Mouse (Mus musculus): ENCODE results near the gene Rora. TPM values are rescaled to one million over a fixed set of nuclear protein-coding genes. Genes with fewer than 3 reads are reported as not detected.

Gene Rora
- polyA plus RNA-seq, 1 experiment from 2014 or later: 43.6 TPM

GRCm38 (mm10) chr9:69376982-69377653, 723.5 kb downstream of the Rora start:
- peaks cover 4% of the 10 kb centered on the region; the same call in 1 of the 2 replicates for H3K36me3 ChIP-seq (ENCODE audit: control insufficient read depth, insufficient read depth, low read length)
- no peaks in the 10 kb centered on the region for H3K9me3 ChIP-seq (replicated peaks; ENCODE audit: control insufficient read depth, low read length, poor library complexity, severe bottlenecking)
- no peak for ATAC-seq
- H3K4me1 ChIP-seq (ENCODE audit: control insufficient read depth, insufficient read depth, low read length): peaks cover 10% of the 10 kb centered on the region
- no peaks in the 10 kb centered on the region for H3K27me3 ChIP-seq (ENCODE audit: control insufficient read depth, insufficient read depth, low read depth, low read length)
- no peak overlapping the region for H3K4me2 ChIP-seq (ENCODE audit: low read length)
- no peak overlapping the region for H3K4me3 ChIP-seq (ENCODE audit: low read depth, low read length)
- 90% methylated on average over 4 of the region's 4 CpGs for WGBS
- H3K9ac ChIP-seq (ENCODE audit: low read depth, low read length): no peak overlapping the region
- no peak overlapping the region for H3K27ac ChIP-seq (ENCODE audit: low read length)

- Histone ChIP-seq H3K4me3 (ENCODE audit: low read depth, low read length) (no peak overlapping the region), H3K4me2 (ENCODE audit: low read length) (no peak overlapping the region), H3K9ac (ENCODE audit: low read depth, low read length) (no peak overlapping the region), H3K27ac (ENCODE audit: low read length) (no peak overlapping the region), H3K27me3 (ENCODE audit: control insufficient read depth, insufficient read depth, low read depth, low read length) (no peaks in the 10 kb centered on the region), H3K9me3 (replicated peaks; ENCODE audit: control insufficient read depth, low read length, poor library complexity, severe bottlenecking) (no peaks in the 10 kb centered on the region), H3K36me3 (ENCODE audit: control insufficient read depth, insufficient read depth, low read length) (peaks cover 4% of the 10 kb centered on the region; the same call in 1 of the 2 replicates), H3K4me1 (ENCODE audit: control insufficient read depth, insufficient read depth, low read length) (peaks cover 6% of the 10 kb centered on the region)
- 92% methylated on average over 3 of the region's 3 CpGs for WGBS
- no peak for ATAC-seq
Observed at GRCm38 (mm10) chr9:69377654-69378045, 724.1 kb downstream of the Rora start.

DNA sequence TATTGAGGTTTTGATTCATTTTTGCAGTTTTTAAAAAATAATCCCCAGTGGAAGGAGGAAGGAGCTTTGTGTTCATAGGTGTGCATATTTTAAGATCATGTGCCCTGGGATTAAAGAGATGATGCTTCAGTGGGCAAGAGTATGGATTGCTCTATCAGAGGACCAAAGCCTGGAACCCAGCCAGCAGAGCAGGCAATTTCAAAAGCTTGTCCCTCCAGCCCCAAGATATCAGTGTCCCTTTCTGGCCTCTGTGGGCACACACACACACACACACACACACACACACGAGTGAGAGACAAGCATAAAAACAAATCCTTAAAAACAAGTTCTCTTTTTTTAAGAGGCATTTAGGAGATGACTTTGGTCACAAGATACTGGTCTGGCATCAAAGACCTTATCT, 727.0 kb downstream of the Rora start:
- no peak overlapping the region for H3K4me2 ChIP-seq (ENCODE audit: low read length)
- no peak overlapping the region for H3K4me3 ChIP-seq (ENCODE audit: low read depth, low read length)
- no peaks in the 10 kb centered on the region for H3K9me3 ChIP-seq (replicated peaks; ENCODE audit: control insufficient read depth, low read length, poor library complexity, severe bottlenecking)
- H3K27me3 ChIP-seq (ENCODE audit: control insufficient read depth, insufficient read depth, low read depth, low read length): no peaks in the 10 kb centered on the region
- no peak overlapping the region for H3K27ac ChIP-seq (ENCODE audit: low read length)
- peaks cover 4% of the 10 kb centered on the region; the same call in 1 of the 2 replicates for H3K36me3 ChIP-seq (ENCODE audit: control insufficient read depth, insufficient read depth, low read length)
- no peak for ATAC-seq
- WGBS: 74% methylated on average over 1 of the region's 1 CpGs
- H3K4me1 ChIP-seq (ENCODE audit: control insufficient read depth, insufficient read depth, low read length): no peaks in the 10 kb centered on the region
- no peak overlapping the region for H3K9ac ChIP-seq (ENCODE audit: low read depth, low read length)

- Histone ChIP-seq H3K9ac (ENCODE audit: low read depth, low read length) (no peak overlapping the region), H3K27me3 (ENCODE audit: control insufficient read depth, insufficient read depth, low read depth, low read length) (no peaks in the 10 kb centered on the region), H3K27ac (ENCODE audit: low read length) (no peak overlapping the region), H3K36me3 (ENCODE audit: control insufficient read depth, insufficient read depth, low read length) (no peaks in the 10 kb centered on the region; the same call in 1 of the 2 replicates), H3K4me2 (ENCODE audit: low read length) (no peak overlapping the region), H3K4me1 (ENCODE audit: control insufficient read depth, insufficient read depth, low read length) (no peaks in the 10 kb centered on the region), H3K9me3 (replicated peaks; ENCODE audit: control insufficient read depth, low read length, poor library complexity, severe bottlenecking) (no peaks in the 10 kb centered on the region), H3K4me3 (ENCODE audit: low read depth, low read length) (no peak overlapping the region)
- 63% methylated on average over 7 of the region's 7 CpGs for WGBS
- no peak for ATAC-seq
Observed at GRCm38 (mm10) chr9:69381741-69382140, 728.2 kb downstream of the Rora start.

GRCm38 (mm10) chr9:69384475-69384874, 730.9 kb downstream of the Rora start:
- 90% methylated on average over 17 of the region's 17 CpGs for WGBS
- Histone ChIP-seq H3K36me3 (ENCODE audit: control insufficient read depth, insufficient read depth, low read length) (no peaks in the 10 kb centered on the region), H3K27ac (ENCODE audit: low read length) (no peak overlapping the region), H3K9ac (ENCODE audit: low read depth, low read length) (no peak overlapping the region), H3K4me3 (ENCODE audit: low read depth, low read length) (no peak overlapping the region), H3K4me2 (ENCODE audit: low read length) (no peak overlapping the region), H3K4me1 (ENCODE audit: control insufficient read depth, insufficient read depth, low read length) (no peaks in the 10 kb centered on the region), H3K27me3 (ENCODE audit: control insufficient read depth, insufficient read depth, low read depth, low read length) (no peaks in the 10 kb centered on the region), H3K9me3 (replicated peaks; ENCODE audit: control insufficient read depth, low read length, poor library complexity, severe bottlenecking) (no peaks in the 10 kb centered on the region)
- no peak for ATAC-seq

- Histone ChIP-seq H3K4me1 (ENCODE audit: control insufficient read depth, insufficient read depth, low read length) (no peaks in the 10 kb centered on the region), H3K36me3 (ENCODE audit: control insufficient read depth, insufficient read depth, low read length) (no peaks in the 10 kb centered on the region), H3K27me3 (ENCODE audit: control insufficient read depth, insufficient read depth, low read depth, low read length) (no peaks in the 10 kb centered on the region), H3K4me2 (ENCODE audit: low read length) (no peak overlapping the region), H3K27ac (ENCODE audit: low read length) (no peak overlapping the region), H3K9me3 (replicated peaks; ENCODE audit: control insufficient read depth, low read length, poor library complexity, severe bottlenecking) (no peaks in the 10 kb centered on the region), H3K9ac (ENCODE audit: low read depth, low read length) (no peak overlapping the region), H3K4me3 (ENCODE audit: low read depth, low read length) (no peak overlapping the region)
- no peak for ATAC-seq
- 83% methylated on average over 1 of the region's 1 CpGs for WGBS
Observed at GRCm38 (mm10) chr9:69384905-69385304, 731.3 kb downstream of the Rora start.

DNA sequence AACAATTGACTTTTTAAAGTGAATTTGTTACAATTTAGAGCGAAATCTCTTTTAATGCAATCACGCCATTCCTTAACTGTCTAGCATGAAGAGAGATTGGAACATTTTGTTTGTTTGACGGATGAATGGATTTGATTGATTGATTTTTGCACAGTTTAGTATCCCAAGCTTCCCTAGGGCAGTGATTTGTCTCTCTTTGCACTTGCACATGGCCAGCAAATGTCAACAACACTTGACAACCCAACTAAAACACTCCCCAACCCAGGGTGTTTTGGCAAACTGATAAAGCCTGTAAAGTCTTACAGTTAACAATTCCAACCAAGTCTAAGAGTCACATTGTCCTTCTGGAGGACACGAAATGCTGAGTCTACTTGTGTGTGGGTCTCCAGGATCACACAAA, 733.7 kb downstream of the Rora start:
- Histone ChIP-seq H3K36me3 (ENCODE audit: control insufficient read depth, insufficient read depth, low read length) (no peaks in the 10 kb centered on the region), H3K4me2 (ENCODE audit: low read length) (no peak overlapping the region), H3K9me3 (replicated peaks; ENCODE audit: control insufficient read depth, low read length, poor library complexity, severe bottlenecking) (no peaks in the 10 kb centered on the region), H3K27ac (ENCODE audit: low read length) (no peak overlapping the region), H3K4me3 (ENCODE audit: low read depth, low read length) (no peak overlapping the region), H3K27me3 (ENCODE audit: control insufficient read depth, insufficient read depth, low read depth, low read length) (no peaks in the 10 kb centered on the region), H3K9ac (ENCODE audit: low read depth, low read length) (no peak overlapping the region), H3K4me1 (ENCODE audit: control insufficient read depth, insufficient read depth, low read length) (no peaks in the 10 kb centered on the region)
- 91% methylated on average over 4 of the region's 4 CpGs for WGBS
- no peak for ATAC-seq

DNA sequence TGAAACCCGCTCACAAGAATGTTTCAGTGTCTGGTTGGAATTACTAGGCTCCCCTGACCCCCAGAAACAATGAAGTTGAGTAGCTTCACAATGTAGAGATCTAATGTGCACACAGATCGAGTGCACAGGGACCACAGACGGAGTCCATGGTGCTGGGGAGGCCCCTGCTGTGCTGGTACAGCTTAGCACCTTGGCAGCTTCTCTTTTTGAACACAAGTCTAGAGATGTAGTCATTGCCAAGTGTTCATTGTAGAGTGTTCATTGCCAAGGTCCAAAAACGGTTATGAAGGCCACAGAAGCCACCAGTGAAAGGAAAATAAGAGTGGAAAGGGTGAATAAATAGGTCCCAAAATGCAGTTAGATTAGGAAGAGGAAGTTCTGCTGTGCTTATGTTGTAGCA, 737.0 kb downstream of the Rora start:
- no peaks in the 10 kb centered on the region for H3K27me3 ChIP-seq (ENCODE audit: control insufficient read depth, insufficient read depth, low read depth, low read length)
- H3K4me3 ChIP-seq (ENCODE audit: low read depth, low read length): no peak overlapping the region
- WGBS: 76% methylated on average over 4 of the region's 4 CpGs

GRCm38 (mm10) chr9:69394234-69394633, 740.6 kb downstream of the Rora start:
- Histone ChIP-seq H3K4me1 (ENCODE audit: control insufficient read depth, insufficient read depth, low read length) (peaks cover 7% of the 10 kb centered on the region), H3K36me3 (ENCODE audit: control insufficient read depth, insufficient read depth, low read length) (no peaks in the 10 kb centered on the region), H3K4me3 (ENCODE audit: low read depth, low read length) (no peak overlapping the region), H3K4me2 (ENCODE audit: low read length) (no peak overlapping the region), H3K9me3 (replicated peaks; ENCODE audit: control insufficient read depth, low read length, poor library complexity, severe bottlenecking) (no peaks in the 10 kb centered on the region), H3K9ac (ENCODE audit: low read depth, low read length) (no peak overlapping the region), H3K27ac (ENCODE audit: low read length) (no peak overlapping the region), H3K27me3 (ENCODE audit: control insufficient read depth, insufficient read depth, low read depth, low read length) (no peaks in the 10 kb centered on the region)
- 91% methylated on average over 5 of the region's 5 CpGs for WGBS
- no peak for ATAC-seq

More for the DNA sequence above, 737.0 kb downstream of the Rora start:
- Histone ChIP-seq H3K4me1 (ENCODE audit: control insufficient read depth, insufficient read depth, low read length) (no peaks in the 10 kb centered on the region), H3K27ac (ENCODE audit: low read length) (no peak overlapping the region), H3K9me3 (replicated peaks; ENCODE audit: control insufficient read depth, low read length, poor library complexity, severe bottlenecking) (no peaks in the 10 kb centered on the region), H3K9ac (ENCODE audit: low read depth, low read length) (no peak overlapping the region), H3K36me3 (ENCODE audit: control insufficient read depth, insufficient read depth, low read length) (no peaks in the 10 kb centered on the region), H3K4me2 (ENCODE audit: low read length) (no peak overlapping the region)
- ATAC-seq: no peak
